Mouse (Mus musculus) right cerebral cortex, postnatal 25 days (tissue): ENCODE data around the gene Ndufs2.

Source experiments
- DNase-seq: peaks from one replicate; pipeline ENCODE4 v3.0.0; 2022

The Ndufs2 gene

GRCm38 (mm10) chr1:171226780-171227179, 24.4 kb downstream of the Ndufs2 start:
- no peak for DNase-seq

DNA sequence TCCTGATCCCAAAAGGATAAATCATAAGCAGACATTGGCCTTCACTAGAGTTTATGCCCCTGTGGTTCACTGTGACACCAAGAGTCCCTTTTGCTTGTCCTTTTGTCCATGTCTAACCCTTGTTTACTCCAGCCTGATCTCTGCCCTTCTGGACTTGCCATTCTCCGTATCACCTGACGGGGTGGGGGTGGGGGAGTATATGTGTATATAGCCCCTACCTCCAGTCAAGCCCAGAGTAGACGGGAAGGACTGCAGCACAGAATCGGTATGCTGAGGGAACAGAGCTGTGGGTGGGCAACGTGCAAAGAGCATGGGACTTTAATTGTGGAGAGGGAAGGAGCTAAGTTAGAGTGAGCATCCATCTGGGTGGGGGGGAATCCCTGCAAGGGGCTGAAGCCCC, 26.3 kb downstream of the Ndufs2 start, which contains the start of gene Apoa2:
Gene Apoa2 (plus strand): TSS at position 198 of the 400 bp plus-strand sequence.
- DNase-seq, result no peak

GRCm38 (mm10) chr1:171223796-171224195, 27.4 kb downstream of the Ndufs2 start:
- DNase-seq, result no peak

DNA sequence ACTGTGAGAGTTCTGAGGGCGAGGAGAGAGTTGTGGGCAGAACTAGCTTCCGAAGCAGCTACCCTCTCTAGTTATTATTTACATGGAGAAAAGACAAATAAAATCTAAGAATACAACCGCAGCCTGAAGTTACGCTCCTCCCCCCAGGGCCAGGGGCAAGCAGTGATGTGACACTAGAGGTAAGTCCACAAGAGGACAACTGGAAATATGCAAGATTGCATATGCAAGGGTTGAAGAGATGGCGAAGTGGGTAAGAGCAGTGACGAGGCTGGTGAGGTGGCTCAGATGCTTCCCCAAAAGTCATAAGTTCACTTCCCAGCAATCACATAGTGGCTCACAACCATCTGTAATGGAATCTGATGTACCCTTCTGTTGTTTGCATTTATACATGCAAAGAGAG, 28.0 kb downstream of the Ndufs2 start:
- no peak for DNase-seq

DNA sequence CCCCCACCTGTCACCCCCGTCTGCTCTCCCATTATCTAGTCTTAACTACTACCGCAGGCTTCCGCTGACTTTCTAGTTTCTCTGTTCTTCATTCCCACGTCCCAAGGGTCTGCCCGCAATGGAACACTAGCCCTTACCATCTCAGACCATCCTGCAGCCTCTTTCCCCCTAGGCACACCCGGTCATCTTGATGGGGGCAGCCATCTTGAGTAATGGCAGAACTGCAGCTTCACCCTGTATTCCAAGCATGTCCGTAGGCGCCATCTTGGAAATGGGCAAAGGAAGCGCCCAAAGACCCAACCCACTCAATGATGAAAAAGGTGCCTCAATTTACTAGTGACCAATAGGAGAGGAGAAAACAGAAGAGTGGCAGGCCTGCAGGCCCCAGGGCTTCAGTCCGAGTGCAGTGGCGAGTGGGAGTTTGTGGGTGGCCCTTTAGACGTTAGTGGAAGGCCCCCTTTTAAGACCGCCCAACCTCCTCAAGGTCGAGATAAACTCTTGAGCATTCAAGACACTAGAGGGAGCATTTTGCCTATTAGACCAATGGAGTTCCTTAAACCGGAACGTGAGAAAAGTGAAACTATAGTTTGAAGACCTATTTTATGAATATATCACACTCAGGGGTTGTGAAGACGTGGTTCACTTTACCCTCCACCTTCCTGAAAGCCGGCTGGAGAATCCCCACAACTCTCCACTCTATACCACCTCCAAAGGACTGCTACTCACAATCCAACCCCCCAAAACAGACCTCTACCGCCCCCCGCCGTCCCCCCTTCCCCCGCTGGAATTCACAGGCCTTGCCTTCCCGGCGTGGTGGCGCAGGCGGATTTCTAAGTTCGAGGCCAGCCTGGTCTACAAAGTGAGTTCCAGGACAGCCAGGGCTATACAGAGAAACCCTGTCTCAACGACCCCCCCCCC, 28.7 kb downstream of the Ndufs2 start, which contains the start of gene Tomm40l:
Gene Tomm40l (minus strand): TSS at position 277 of the 918 bp plus-strand sequence.
- DNase-seq, result peak; percentile 92

DNA sequence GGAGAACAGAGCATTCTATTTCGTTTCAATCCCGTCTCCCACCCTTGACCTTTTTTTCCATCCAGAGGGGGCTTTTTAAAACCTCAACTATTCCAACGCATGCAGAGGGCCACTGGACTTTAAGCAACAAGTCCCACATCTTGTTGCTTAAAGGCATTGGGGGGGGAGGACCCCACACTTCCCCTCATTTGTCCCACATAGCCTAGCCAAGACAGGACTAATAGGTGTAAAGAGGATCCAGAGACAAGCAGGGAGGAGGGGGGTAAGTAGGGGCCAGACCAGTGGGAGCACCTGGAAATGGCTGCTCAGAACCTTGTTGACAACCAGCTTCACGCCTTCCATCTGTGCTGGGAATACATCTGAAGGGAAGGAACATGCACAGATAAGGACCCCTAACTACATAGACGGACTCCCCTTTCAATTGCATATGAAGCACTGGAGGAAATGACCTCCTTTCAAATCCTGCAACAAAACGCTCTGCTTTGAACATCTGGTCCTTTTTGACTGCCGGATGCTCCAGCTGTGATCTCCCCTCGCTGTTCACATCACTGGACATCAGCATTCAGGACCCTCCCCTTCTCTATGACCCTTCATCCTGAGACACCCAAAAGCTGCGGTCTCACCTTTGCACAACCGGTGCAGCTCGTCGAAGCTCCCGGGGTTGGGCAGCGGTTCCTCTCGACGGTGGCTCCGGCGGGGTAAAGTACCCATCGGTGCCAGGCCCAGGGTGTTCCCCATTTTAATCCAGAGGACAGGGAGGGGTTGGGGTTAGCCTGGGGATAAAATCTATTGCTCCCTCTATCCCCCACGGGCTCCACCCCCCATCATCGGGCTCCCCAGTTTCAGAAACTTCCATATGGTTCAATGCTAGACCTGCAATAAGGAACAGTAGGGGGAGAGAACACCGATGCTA, 29.7 kb downstream of the Ndufs2 start:
- DNase-seq, result no peak

GRCm38 (mm10) chr1:171220871-171221270, 30.3 kb downstream of the Ndufs2 start:
- peak; percentile 88 for DNase-seq

DNA sequence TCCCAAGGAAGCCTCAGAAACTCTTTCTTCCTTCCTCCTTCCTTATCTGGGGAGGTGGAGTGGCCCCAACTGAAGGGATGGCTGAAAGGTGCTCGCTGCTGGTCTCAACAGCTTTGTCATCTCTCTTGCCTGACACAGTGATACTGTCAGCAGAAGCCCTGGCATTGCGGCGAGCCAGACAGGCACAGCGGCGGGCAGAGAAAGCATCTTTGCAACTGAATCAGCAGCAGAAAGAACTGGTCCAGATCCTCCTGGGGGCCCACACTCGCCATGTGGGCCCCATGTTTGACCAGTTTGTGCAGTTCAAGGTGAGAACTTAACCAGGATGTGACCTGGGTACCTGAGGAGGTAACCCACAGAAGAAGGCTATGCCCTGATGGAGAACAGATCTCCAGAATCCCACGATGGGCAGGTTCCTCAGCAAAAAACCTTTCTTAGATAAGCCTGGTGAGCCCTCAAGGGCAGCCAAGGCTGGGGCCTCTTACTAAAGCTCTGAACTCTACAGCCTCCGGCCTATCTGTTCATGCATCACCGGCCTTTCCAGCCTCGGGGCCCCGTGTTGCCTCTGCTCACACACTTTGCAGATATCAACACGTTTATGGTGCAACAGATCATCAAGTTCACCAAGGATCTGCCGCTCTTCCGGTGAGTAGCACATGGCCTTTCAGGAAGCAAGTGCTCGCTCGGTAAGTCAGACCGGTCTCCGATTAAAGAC, 34.8 kb downstream of the Ndufs2 start:
- no peak for DNase-seq

DNA sequence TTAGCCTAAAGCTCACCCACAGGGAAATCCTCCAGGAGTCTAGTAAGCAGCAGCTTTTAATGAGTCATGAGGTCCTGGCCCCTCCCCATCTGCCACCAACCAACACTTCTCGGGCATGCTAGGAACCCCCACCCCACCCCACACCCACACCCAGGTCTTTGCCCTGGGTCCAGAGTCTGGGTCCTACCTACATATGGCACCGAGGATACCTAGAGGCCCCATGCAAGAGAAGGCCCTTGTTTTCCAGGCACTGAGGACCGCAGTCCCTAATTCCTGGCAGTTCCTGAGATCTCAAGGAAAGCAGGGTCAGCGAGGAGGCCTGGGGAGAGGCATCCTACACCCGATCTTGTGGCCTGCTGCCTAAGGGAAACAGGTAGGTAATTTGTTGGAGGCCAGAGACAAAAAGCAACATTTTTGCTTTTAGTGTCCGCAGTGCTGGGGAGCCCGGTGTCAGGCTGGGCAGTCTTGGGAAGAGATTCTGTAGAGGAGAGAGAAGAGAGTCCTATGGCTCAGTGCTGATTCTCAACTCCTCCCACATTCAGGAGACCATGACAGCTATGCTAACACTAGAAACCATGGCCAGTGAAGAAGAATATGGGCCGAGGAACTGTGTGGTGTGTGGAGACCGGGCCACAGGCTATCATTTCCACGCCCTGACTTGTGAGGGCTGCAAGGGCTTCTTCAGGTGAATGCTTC, 37.2 kb downstream of the Ndufs2 start, which contains the start of gene Nr1i3:
Gene Nr1i3 (plus strand): TSS at position 170 of the 696 bp plus-strand sequence.
- DNase-seq, result no peak

DNA sequence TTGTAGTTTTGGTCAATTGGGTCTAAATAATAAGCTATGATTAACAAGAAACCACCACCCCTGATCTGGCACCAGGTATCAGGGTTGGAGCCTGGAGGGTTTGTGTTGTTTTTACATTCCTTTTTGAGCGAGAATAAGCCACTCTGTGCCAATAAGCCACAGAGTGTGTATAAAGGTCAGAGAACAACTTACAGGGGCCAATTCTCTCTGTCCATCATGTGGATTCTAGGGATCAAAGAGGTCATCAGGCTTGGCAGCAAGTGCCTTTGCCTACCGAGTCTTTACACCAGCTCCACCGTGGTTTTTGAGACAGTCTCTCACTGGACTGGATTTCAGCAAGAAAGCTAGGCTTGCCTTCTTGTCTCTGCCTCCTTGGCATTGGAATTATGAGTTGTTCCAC, 38.3 kb downstream of the Ndufs2 start:
- DNase-seq, result no peak

- DNase-seq, result no peak
Measured at GRCm38 (mm10) chr1:171209409-171209808, 41.8 kb downstream of the Ndufs2 start.

DNA sequence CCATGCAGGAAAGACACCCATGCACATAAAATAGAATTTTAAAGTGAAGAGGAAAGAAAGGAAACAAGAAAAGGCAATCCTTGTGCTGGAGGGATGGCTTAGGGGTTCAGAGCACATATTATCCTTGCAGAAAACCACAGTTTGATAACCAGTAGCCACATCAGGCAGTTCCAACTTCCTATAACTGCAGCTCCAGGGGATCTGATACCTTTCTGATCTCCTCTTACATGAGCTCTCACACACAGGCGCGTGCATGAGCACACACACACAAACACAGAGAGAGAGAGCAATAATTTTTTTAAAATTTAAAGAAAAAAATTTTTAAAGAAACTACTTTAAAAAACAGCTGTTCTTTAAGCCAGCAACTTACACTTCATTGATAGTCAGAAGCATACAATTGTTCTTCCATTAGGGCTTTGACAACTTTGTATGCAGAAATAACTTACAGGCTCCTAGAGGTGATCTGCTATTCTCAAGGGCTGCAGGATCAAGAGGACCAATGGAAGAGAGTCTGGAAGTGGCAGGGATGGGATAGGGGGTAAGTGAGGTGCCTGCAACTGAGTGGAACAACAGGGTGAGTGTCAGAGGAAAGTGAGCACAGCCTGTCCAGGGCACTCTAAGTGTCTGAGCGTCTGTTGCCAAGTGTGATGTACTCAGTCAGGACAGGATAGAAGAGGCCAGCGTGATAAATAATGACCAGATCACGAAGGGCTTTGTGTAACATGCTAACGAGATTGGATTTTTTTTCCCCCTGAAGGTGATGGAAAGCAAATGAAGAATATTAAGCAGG, 45.3 kb downstream of the Ndufs2 start:
- DNase-seq, result no peak

DNA sequence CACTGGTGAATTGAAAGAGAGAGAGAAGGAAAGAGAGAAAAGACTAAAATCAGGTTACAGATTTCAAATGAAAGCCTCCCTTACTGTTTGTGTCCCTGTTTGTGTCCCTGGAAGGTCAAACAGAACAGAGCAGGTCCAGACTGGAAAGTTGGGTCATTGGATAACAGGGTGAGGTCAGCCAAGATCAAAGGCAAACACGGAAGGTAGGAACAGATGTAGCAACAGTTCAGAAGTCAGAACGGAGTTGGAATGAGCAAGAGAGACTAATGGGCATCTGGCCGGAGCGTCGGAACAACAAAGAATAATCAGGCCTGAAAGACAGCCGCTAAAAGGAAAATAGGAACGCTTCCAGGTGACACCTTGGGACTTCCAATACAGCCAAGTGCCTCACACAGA, 46.9 kb downstream of the Ndufs2 start:
- no peak for DNase-seq

DNA sequence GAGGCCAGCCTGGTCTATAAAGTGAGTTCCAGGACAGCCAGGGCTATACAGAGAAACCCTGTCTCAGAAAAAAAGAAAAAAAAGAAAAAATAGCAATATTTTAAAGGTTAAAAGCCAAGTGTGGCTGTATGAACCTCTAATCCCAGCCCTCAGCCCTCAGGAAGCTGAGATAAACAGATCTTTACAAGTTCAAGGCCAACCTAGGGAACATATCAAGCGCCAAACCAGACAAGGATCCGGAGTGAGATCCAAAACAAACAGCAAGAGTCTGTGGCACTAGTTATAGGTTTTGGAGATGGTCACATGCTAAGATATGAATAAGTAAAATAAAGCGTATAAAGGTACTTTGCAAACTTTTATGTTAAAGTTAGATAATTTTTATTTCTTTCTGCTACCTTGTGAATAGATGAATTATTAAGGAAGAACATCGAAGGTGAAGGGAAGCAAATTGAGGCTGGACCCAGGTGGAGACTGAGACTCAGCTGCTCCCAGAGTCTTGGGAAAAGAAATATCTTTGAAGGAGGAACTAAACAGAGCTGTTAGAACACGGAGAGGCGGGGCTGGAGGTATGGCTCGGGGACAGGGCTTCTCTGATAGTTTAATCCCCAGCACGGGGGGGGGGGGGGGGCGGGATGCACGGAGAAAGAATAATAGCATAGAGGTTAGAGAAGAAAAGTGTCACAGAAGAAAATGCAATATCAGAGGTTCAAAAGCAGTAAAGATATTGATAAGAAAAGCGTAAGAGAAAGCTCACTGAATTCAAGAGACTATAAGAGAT, 47.5 kb downstream of the Ndufs2 start:
- no peak for DNase-seq

GRCm38 (mm10) chr1:171200769-171201168, 50.4 kb downstream of the Ndufs2 start:
- no peak for DNase-seq

DNA sequence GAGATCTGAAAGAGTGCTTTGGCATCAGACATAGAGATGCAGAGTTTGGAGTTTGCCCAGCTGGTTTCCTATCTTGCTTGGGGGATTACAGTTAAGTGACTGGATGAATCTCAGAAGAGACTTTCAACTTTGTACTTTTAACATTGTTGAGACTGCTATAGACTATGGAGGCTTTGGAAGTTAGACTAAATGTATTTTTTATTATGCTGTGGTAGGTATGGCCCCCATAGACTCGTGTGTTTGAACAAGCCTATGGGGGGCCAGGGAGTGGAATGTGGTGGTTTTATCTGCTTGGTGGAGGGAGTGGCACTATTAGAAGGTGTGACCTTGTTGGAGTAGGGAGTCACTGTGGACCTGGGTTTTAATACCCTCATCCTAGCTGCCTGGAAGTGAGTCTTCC, 51.7 kb downstream of the Ndufs2 start:
- DNase-seq, result no peak

DNA sequence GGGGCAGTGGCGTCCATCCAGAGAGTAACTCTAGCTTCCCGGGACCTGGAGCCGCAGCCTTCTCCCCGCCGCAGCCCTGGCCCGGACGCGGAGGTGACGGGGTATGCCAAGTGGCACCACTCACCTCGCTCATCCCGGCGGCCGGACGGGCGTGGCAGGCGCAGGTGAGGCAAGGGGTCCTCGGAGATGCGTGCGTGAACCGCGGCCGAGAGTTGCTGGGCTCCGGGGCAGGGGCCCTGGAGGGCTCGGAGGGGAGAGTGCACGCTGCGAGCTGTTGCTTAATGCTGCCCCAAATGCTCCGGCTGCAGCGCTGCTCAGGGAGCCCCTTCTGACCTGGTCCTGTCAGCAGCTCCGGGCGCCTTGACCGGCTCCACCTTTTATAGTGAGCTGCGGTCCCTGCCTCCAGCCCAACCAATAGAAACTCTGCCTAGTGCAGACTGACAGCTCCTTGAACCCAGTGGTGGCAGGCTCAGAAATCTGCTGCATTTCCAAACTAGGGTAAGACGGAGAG, 55.2 kb downstream of the Ndufs2 start, which contains the start of gene Pcp4l1:
Gene Pcp4l1 (minus strand): TSS at position 382 of the 511 bp plus-strand sequence.
- peak; percentile 28 for DNase-seq

GRCm38 (mm10) chr1:171195046-171195822, 56.0 kb downstream of the Ndufs2 start:
- DNase-seq, result no peak
